Mouse (Mus musculus): ENCODE results near the gene Dnajc21.
"Not testable (repeated sequence)": the region's sequence is repeated elsewhere in the genome, so short reads cannot be mapped to it uniquely, and the experiment has no call there.

The Dnajc21 gene

GRCm38 (mm10) chr15:10470151-10470831, at the start of gene Dnajc21:
Gene Dnajc21, minus strand, starts transcription at chr15:10470516.
- DNase-seq (ENCODE audit: low spot score): peak; percentile 72

DNA sequence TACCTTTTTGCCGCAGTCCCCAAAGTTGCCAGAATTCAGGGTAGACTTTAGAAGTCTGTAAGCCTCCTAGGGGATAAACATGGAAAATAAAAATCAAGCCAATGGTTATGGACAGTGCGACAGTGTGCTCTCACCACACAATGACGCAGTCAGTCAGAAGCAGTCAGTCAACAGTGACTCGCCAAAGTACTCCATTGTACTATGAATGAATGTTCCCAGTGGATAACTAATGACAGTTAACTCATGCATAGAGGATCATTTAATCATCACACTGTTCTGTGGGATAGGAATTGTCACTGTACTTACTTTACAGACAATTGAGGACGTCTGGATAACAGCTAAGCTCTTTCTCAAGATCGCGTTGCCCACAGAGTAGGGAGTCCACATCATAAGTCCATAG, 44.9 kb upstream of the Dnajc21 start:
- DNase-seq (ENCODE audit: low spot score): no peak

- DNase-seq (ENCODE audit: low spot score): no peak
Measured at GRCm38 (mm10) chr15:10506099-10506498, 35.8 kb upstream of the Dnajc21 start.

GRCm38 (mm10) chr15:10500838-10501719, 30.8 kb upstream of the Dnajc21 start:
- no peak for DNase-seq (ENCODE audit: low spot score)

DNA sequence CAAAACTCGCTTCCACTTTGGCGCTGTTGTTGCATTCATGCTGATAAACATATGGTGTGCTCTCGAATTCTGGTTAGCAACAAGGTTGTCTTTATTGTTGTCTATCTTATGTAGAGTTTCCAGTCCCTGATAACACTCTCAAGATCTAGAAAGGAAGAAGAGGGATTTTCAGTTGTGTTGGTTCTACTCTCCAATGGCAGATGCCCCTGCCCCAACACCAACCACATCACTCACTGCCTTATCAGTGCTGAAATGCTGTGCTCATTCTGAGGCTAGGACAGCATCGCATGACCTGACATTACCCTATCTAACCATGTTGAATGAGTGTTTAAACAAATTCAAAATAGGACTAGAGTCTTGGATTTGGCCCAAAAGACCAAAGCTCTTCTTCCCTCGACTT, 29.7 kb upstream of the Dnajc21 start:
- no peak for DNase-seq (ENCODE audit: low spot score)

- DNase-seq (ENCODE audit: low spot score): no peak
Measured at GRCm38 (mm10) chr15:10499593-10499992, 29.3 kb upstream of the Dnajc21 start.

GRCm38 (mm10) chr15:10496696-10497095, 26.4 kb upstream of the Dnajc21 start:
- not testable (repeated sequence) for DNase-seq (ENCODE audit: low spot score)

- DNase-seq (ENCODE audit: low spot score): no peak
Measured at GRCm38 (mm10) chr15:10495944-10496343, 25.6 kb upstream of the Dnajc21 start.

DNA sequence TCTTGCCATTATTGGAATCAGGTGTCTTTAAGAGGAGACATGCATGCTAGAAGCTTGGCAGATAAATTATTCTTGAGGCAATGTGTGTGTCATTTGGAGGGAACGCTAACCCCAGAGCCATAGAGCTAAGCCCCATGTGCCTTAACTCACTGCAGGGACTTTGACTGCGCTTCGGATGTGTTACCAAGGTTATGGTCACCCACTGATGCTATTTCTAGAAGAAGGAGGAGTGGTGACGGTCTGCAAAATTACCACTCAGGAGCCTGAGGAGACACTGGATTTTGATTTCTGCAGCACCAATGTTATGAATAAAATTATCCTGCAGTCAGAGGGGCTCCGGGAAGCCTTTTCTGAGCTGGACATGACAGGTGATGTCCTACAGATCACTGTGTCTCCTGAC, 19.8 kb upstream of the Dnajc21 start:
- no peak for DNase-seq (ENCODE audit: low spot score)

- no peak for DNase-seq (ENCODE audit: low spot score)
Measured at GRCm38 (mm10) chr15:10487246-10487645, 16.9 kb upstream of the Dnajc21 start.

GRCm38 (mm10) chr15:10486365-10486839, 16.1 kb upstream of the Dnajc21 start:
- DNase-seq (ENCODE audit: low spot score): no peak

DNA sequence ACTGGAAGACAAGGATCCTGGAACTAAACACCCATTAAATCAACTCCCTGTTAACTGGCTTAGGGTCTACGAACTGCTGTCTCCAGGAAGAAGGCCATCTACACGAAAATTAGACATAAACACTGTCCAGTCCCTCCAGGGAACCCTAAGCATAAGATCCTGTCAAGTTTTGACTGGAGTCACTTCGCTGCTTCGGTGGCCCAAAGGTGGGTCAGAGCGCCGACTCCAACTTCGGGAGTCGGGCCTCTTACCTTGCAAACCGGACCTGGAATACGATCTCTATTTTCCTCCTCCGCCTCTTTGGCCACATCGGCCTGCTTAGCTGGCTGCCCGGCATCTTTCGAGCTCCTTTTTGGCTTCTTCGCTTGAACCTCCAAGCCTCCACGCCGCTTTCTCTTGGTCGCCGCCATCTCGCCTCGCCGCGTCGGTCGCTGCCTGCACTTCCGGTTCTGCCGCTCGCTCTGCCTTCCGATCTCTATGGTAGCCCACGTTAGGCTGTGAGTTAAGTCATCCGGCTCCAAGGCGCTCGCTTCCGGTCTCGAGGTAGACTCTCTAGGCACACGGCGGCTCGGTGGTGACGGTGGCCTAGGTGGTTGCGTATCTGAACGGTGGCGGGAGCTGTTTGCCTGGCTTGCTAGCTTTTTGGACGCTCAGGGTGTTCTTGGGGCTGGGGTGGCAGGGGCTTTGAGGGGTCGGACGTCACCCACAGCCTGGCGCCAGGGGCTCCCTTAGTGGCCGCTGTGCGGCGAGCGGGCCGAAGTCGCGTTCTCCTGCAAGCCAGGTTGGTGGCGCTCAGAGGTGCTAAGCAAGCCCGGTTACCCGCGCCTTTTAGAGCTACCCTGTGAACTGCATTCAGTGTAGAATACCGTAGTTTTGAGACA, 15.4 kb upstream of the Dnajc21 start, which contains the start of the genes Brix1 and Rad1:
TSS of gene Brix1 (minus strand) at position 464 of the 881 bp plus-strand sequence.
TSS of gene Rad1 (plus strand) at position 535 of the 881 bp plus-strand sequence.
- DNase-seq (ENCODE audit: low spot score): peak; percentile 91

- no peak for DNase-seq (ENCODE audit: low spot score)
Measured at GRCm38 (mm10) chr15:10470941-10471340, 625 bp upstream of the Dnajc21 start.

- no peak for DNase-seq (ENCODE audit: low spot score)
Measured at GRCm38 (mm10) chr15:10469641-10470150, 620 bp downstream of the Dnajc21 start.

DNA sequence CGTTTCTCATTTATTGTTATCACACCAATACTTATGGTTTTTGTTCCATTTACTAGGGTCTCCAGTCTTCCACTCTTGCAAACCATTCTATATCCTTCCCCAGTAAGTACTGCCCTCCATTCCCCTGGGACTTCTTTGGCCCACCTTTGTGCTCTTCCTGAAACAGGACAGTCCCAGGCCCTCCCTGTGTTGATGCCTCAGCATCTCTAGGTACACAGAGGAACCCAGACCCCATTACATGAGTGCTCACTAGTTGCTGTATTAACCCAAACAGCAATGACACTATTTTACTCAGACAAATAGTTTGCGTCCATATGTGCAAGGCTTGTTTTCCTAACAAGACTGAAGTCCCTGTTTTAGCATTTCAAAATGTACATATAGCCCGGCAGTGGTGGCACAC, 1.6 kb downstream of the Dnajc21 start:
- no peak for DNase-seq (ENCODE audit: low spot score)

GRCm38 (mm10) chr15:10464678-10465077, 5.6 kb downstream of the Dnajc21 start:
- no peak for DNase-seq (ENCODE audit: low spot score)

DNA sequence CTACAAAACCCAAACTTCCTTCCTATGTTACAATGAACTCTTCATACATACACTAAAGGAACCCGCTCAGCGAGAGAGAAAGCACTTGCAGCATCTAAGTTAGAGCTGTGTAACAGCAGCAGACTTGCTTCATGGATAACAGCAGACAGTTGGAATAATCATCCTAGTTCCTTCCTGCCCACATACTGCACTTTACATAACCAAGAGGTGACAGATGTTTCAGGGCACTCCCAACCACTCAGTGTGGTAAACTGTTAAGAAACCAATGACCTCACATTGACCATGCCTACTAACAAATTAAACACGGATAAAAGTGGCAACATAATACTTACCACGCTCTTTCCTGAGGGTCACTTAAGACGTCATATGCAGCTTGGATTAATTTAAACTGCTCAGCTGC, 6.8 kb downstream of the Dnajc21 start:
- no peak for DNase-seq (ENCODE audit: low spot score)

DNA sequence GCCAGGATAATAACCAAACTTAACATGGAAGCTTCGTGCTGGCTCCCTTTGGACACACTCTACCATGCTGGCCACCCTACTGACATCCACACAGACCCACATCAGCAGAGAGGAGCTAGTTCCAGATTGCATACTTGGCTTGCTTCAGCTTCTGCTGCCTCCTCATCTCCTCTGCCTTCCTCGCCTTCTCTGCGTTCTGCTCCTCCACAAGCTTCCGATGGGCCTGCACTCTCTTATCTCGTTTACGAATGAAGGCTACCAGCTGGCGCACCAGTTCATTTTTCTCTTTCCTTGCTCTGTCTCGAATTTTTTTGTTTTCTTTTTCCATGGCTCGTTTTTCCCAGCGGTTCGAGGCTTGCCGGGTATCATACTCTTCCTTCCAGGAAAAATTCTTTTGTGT, 9.3 kb downstream of the Dnajc21 start:
- no peak for DNase-seq (ENCODE audit: low spot score)

- no peak for DNase-seq (ENCODE audit: low spot score)
Measured at GRCm38 (mm10) chr15:10447102-10447501, 23.2 kb downstream of the Dnajc21 start.

- DNase-seq (ENCODE audit: low spot score): no peak
Measured at GRCm38 (mm10) chr15:10442275-10442674, 28.0 kb downstream of the Dnajc21 start.

GRCm38 (mm10) chr15:10441493-10441892, 28.8 kb downstream of the Dnajc21 start:
- no peak for DNase-seq (ENCODE audit: low spot score)

DNA sequence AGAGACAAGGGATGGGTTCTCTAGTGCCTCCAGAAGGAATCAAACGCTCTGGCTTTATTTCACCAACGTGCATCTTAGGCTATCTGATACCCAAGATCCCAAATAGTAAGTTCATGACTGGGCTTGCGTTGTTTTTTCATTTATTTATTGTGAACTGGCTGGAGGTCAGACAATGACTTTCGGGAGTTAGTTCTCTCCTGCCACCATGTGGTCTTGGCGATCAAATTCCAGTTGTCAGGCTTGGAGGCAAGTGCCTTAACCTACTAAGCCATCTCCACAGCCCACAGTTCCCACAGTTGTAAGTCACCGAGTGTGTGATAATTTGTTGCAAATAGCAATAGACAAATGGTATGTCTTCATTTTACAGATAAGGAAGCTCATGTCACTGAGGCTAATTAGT, 30.4 kb downstream of the Dnajc21 start:
- no peak for DNase-seq (ENCODE audit: low spot score)

Data from spleen, adult 12 weeks (tissue).